Mouse (Mus musculus) thymus, postnatal 36 days (tissue): ENCODE measurements around the gene Atf3.
A peak's percentile ranks its signal among the peaks of the same experiment; 100 is the strongest.
"Not testable (repeated sequence)": the region's sequence is repeated elsewhere in the genome, so short reads cannot be mapped to it uniquely, and the experiment has no call there.

ENCODE experiments used
- DNase-seq, 2 experiments: peaks; one replicate each; pipeline ENCODE4 v3.0.0; 2022; ENCODE audit warnings: mixed read lengths in 2 of 2

The Atf3 gene

GRCm38 (mm10) chr1:191189671-191190372, 28.0 kb downstream of the Atf3 start:
- no peak for DNase-seq

DNA sequence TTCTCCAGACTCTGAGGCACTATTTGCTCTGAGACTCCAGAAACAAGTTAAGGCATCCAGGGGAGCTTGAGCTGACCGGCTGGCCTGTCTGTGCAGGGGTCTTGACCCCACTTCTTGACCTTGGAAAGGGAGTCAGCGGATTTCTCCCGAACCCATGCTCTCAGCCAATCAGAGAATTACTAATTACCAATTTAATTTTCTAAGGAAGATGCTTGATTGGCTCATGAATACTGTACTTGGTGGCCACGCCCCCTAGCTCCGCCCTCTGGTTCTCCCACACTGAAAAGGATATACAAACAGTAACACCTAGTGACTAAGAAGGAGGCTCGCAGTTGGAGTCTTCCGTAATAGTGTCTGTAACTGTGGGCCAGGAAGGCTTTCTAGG, 31.5 kb downstream of the Atf3 start:
- no peak for DNase-seq

GRCm38 (mm10) chr1:191185761-191186385, 32.0 kb downstream of the Atf3 start:
- no peak for DNase-seq

- no peak for DNase-seq
Observed at GRCm38 (mm10) chr1:191184841-191185251, 33.0 kb downstream of the Atf3 start.

DNA sequence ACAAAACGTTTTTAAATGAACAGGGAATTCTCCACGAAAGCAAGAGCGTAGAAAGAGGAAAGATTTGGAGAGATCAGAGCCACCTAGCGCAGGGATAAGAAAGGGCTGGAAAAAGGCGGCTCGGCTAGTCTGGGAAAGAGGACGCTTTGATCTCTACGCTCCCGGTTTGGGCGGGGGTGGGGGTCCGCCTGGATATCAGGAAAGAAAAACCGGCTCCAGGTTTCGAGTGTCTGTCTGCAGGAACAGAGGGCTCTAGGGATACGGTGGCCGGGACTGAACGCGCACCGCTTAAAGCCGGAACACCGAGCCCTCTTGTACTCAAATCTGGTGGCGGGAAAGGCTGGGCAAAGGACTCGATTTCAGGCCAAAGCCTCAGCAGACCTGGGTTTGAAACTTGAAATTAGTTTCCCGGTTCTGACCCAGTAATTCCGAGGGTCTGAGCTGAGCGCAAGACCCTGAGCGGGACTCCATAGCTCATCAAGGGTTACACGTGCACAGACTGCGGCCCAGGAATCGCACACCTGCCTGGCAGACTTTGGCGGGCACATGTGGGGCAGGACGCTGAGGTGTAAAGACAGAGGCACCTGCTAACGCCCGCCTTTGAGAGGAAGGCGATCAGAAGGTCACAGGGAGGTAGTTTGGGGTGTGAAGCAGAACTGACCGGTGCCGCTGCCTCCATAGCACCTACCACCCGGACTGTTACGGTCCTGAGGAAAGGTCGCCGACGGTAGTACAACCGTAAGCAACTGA, 33.6 kb downstream of the Atf3 start:
- no peak for DNase-seq

GRCm38 (mm10) chr1:191183163-191184065, 34.4 kb downstream of the Atf3 start:
- peak; percentile 29 to 43 for DNase-seq

GRCm38 (mm10) chr1:191182431-191183162, 35.2 kb downstream of the Atf3 start:
- no peak for DNase-seq

DNA sequence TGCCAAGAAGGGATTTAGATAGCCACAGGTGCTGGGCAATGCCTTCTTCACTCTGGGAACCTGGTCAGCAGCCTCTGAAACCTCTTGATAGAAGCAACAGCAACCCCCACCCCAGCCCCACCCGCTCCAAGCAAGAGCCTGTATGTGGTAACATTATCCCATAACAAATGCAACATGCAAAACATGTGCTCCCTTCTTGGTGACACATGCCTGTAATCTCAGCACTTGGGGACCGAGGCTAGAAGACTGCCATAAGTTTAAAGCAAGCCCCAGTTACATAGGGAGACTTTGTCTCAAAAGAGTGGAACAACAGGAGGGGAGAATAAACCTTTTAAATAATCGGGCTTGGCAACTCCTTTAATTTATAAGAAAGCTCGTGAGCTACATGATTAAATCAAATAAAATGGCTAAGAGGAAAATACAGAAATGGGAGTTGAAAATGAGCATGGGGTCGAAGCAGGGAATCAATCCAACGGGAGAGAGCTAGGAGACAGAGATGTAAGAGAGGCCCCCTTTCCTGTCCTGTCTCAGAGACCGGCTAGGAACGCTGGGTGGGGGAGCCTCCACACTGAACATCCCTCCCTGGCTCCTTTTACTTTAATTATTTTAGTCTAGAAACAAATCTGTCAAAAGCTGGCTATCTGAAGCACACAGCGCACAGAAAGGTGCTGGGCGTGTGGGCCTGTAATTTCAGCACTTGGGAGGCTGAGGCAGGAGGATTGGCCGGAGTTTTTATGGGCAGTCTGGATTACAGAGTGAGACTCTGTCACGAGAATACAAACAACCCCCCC, 36.2 kb downstream of the Atf3 start:
- no peak for DNase-seq

GRCm38 (mm10) chr1:191180397-191180796, 37.4 kb downstream of the Atf3 start:
- DNase-seq, result no peak

DNA sequence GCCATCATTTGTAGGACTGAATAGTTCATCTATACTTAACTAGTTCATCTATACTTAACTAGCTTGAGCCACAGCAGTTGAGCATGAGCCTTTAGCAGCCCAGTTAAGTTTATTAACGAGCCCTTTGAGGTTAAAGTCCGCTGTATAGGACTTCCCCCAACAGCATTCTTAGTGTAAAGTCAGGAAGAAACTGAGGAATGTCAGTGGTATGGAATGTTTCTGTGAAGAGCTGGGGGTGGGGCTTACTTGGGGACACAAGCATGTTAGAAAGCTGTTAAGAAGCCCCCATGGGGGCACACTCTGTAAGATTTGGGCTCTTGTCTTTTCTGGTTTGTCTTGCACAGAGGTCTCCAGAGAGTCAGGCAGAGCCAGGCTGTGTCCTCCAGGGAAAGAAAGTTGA, 38.0 kb downstream of the Atf3 start:
- DNase-seq, result no peak

DNA sequence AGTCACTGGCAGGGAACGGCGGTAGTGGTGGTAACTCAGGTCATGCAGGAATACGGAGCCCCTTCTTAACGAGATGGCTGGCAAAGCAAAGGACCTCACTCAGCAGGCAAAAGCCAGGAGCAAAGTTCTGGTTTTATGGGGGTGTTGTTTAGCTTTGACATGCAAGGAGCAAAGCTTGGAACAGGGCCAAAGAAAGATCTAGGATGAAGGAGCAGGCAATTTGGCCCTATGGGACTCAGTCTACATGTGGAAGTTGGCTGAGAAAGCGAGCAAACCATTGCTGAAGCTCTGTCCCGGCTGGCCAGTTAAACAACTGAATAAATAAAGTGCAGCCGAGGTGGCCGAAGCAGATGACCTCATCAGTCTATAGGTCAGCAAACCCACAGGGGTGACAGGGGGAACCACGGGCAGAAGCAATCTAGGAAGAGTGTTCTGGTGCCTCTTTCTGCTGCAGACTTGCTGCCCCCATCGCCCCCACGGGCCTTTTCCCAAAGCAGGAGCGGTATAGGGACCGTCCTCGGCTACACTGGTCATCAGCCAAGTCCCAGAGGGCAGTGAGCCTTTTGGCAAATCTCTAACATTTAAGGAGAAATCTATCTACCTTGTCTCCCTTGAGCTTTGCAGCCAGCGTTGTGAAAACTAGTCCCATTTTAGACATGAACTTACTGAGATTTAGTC, 39.2 kb downstream of the Atf3 start:
- DNase-seq, result no peak

GRCm38 (mm10) chr1:191176887-191177286, 41.0 kb downstream of the Atf3 start:
- DNase-seq, result no peak

- no peak for DNase-seq
Observed at GRCm38 (mm10) chr1:191172487-191172886, 45.4 kb downstream of the Atf3 start.

- DNase-seq, result no peak
Observed at GRCm38 (mm10) chr1:191170444-191170843, 47.4 kb downstream of the Atf3 start.

- no peak for DNase-seq
Observed at GRCm38 (mm10) chr1:191166189-191166588, 51.6 kb downstream of the Atf3 start.

DNA sequence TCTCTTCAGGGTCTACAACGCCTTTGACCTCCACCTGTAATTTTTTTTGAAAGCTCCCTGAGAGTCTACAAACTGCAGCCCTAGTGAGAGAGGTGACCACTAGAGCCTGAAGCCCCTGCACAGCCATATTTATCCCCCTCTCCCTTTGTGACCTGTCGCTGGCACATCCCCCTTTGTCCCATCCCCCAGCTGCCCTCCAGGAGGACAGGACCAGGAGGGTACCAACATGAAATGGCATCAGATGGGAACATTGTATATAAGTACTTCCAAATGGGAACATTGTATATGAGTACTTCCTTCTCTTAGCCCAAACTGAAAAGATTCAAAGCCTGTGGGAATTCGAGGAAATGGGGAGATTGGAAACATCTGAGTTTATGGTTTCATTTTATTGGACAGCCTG, 53.1 kb downstream of the Atf3 start, which contains the start of gene Fam71a:
Gene Fam71a, minus strand, starts transcription at position 101 of the 400 bp plus-strand sequence.
- no peak for DNase-seq

- no peak for DNase-seq
Observed at GRCm38 (mm10) chr1:191154314-191154713, 63.5 kb downstream of the Atf3 start.

- peak; percentile 12 to 24 for DNase-seq
Observed at GRCm38 (mm10) chr1:191153052-191153451, 64.8 kb downstream of the Atf3 start.

DNA sequence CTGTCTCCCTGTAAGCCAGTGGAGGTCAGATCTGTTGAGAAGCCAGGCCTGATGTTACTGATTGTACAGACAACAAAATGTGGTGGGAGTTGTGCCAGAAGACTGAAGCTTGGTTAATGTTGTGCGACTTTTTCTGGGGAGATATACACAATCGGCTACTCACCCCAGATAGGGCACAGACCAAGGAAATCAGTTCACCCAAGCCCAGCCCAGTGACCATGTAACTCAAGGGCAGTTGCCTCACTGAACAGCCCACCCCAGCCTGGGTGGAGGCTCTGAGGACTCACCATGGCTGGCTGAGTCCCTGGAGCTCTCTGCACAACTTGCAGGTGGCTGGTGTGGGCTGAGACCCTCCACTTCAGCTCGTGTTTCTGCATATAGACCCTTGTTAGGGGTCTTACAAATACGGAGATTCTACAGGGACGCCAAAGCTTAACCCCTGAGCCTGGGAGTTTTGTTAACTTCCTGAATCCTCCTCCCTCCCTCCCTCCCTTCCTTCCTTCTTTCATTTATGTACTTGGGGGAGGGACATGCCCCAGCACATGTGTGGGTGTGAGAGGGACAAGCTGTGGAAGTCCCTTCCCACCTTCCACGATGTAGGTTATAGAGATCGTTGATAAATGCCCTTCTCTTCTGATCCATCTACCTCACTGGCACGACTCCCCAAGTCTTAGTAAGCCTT, 66.8 kb downstream of the Atf3 start:
- no peak for DNase-seq

GRCm38 (mm10) chr1:191149489-191149888, 68.3 kb downstream of the Atf3 start:
- not testable (repeated sequence) for DNase-seq
